Mouse (Mus musculus) MEL (cell line): ENCODE measurements around the gene Rprd2. TPM values are rescaled to one million over a fixed set of nuclear protein-coding genes. Genes with fewer than 3 reads are reported as not detected.

ENCODE experiments used
- DNase-seq: peaks from one replicate; pipeline ENCODE4 v3.0.0; 2011; ENCODE audit warnings: low read depth, low spot score
- H3K27ac ChIP-seq: 2 replicates; pipeline ENCODE4 v1.5.1; 2012; ENCODE audit warnings: low read depth, mild to moderate bottlenecking, control low read depth, low read length, moderate library complexity; ENCODE audit not compliant: control insufficient read depth
- H3K27me3 ChIP-seq, 2 experiments: fragments of 150-350 bp in 1 of 2; sonication (generic) in 1 of 2; 2 replicates each; pipeline ENCODE4 v1.6.1; 2012; ENCODE audit warnings: low read length in 2 of 2, mild to moderate bottlenecking in 2 of 2, improper control_type of control experiment in 1 of 2, moderate library complexity in 1 of 2; ENCODE audit not compliant: insufficient read depth in 2 of 2, control insufficient read depth in 1 of 2
- H3K36me3 ChIP-seq, 2 experiments: 2 replicates each; pipeline ENCODE4 v1.6.1; 2012 to 2014; ENCODE audit warnings: low read length in 2 of 2, improper control_type of control experiment in 1 of 2, inconsistent platforms in 1 of 2, mild to moderate bottlenecking in 1 of 2; ENCODE audit not compliant: insufficient read depth in 2 of 2, control insufficient read depth in 1 of 2
- H3K4me1 ChIP-seq, 2 experiments: fragments of 150-350 bp in 1 of 2; sonication (generic) in 1 of 2; 2 replicates each; pipeline ENCODE4 v1.6.1; 2012; ENCODE audit warnings: low read length in 2 of 2, improper control_type of control experiment in 1 of 2, mild to moderate bottlenecking in 1 of 2; ENCODE audit not compliant: insufficient read depth in 2 of 2, control insufficient read depth in 1 of 2
- H3K4me3 ChIP-seq, 2 experiments: fragments of 150-350 bp in 1 of 2; sonication (generic) in 1 of 2; 2 replicates each; pipeline ENCODE4 v1.5.1; 2012; ENCODE audit warnings: low read depth in 2 of 2, low read length in 2 of 2, mild to moderate bottlenecking in 2 of 2, moderate library complexity in 2 of 2, control low read depth in 1 of 2, improper control_type of control experiment in 1 of 2; ENCODE audit not compliant: control insufficient read depth in 1 of 2, insufficient read depth in 1 of 2
- H3K79me2 ChIP-seq: 2 replicates; pipeline ENCODE4 v1.6.1; 2012; ENCODE audit warnings: mild to moderate bottlenecking, low read length, moderate library complexity; ENCODE audit not compliant: control insufficient read depth, poor library complexity, insufficient read depth
- H3K9ac ChIP-seq: 2 replicates; pipeline ENCODE4 v1.6.1; 2012; ENCODE audit warnings: low read depth, mild to moderate bottlenecking, control low read depth, low read length, moderate library complexity; ENCODE audit not compliant: control insufficient read depth, poor library complexity, severe bottlenecking
- H3K9me3 ChIP-seq: fragments of 150-350 bp; sonication (generic); replicated peaks from 2 replicates; pipeline ENCODE4 v1.6.1; 2012; ENCODE audit warnings: mild to moderate bottlenecking, low read length, improper control_type of control experiment, moderate library complexity; ENCODE audit not compliant: insufficient read depth
- CHD2 ChIP-seq: IDR thresholded peaks from 2 replicates; pipeline ENCODE4 v1.6.1; 2011; ENCODE audit warnings: low read length, improper control_type of control experiment
- CTCF ChIP-seq, 3 experiments: IDR thresholded peaks in 2 of 3; conservative IDR thresholded peaks in 1 of 3; 2 replicates each; pipeline ENCODE4 v1.5.1; 2011 to 2012; ENCODE audit warnings: low read length in 3 of 3, low read depth in 2 of 3, mild to moderate bottlenecking in 2 of 3, improper control_type of control experiment in 1 of 3, inconsistent platforms in 1 of 3, mixed read lengths in 1 of 3, moderate library complexity in 1 of 3; ENCODE audit not compliant: control insufficient read depth in 1 of 3, insufficient read depth in 1 of 3, poor library complexity in 1 of 3, severe bottlenecking in 1 of 3
- GATA1 ChIP-seq: IDR thresholded peaks from 2 replicates; pipeline ENCODE4 v1.6.1; 2011; ENCODE audit warnings: low read depth, low read length, improper control_type of control experiment
- HCFC1 ChIP-seq: IDR thresholded peaks from 2 replicates; pipeline ENCODE4 v1.6.1; 2012; ENCODE audit warnings: low read depth, mild to moderate bottlenecking, inconsistent platforms, low read length, improper control_type of control experiment, moderate library complexity
- JUND ChIP-seq: IDR thresholded peaks from 2 replicates; pipeline ENCODE4 v1.6.1; 2011; ENCODE audit warnings: low read depth, mild to moderate bottlenecking, improper control_type of control experiment, low read length
- MAFK ChIP-seq: IDR thresholded peaks from 2 replicates; pipeline ENCODE4 v1.6.1; 2011; ENCODE audit warnings: low read depth, mild to moderate bottlenecking, low read length, improper control_type of control experiment, borderline replicate concordance
- MAX ChIP-seq: IDR thresholded peaks from 2 replicates; pipeline ENCODE4 v1.6.1; 2011; ENCODE audit warnings: low read length, improper control_type of control experiment
- MXI1 ChIP-seq: IDR thresholded peaks from 2 replicates; pipeline ENCODE4 v1.6.1; 2011; ENCODE audit warnings: mild to moderate bottlenecking, low read depth, low read length, improper control_type of control experiment
- MYB ChIP-seq: IDR thresholded peaks from 2 replicates; pipeline ENCODE4 v1.6.1; 2011; ENCODE audit warnings: mild to moderate bottlenecking, low read depth, low read length, improper control_type of control experiment
- POLR2AphosphoS2 ChIP-seq: IDR thresholded peaks from 2 replicates; pipeline ENCODE4 v1.6.1; 2011; ENCODE audit warnings: low read length, improper control_type of control experiment
- POLR2AphosphoS5 ChIP-seq: IDR thresholded peaks from 2 replicates; pipeline ENCODE4 v1.6.1; 2012; ENCODE audit warnings: low read depth, borderline replicate concordance, mild to moderate bottlenecking, inconsistent platforms, low read length, moderate library complexity, mixed read lengths
- RAD21 ChIP-seq: IDR thresholded peaks from 2 replicates; pipeline ENCODE4 v1.6.1; 2011; ENCODE audit warnings: mild to moderate bottlenecking, low read depth, low read length, improper control_type of control experiment
- RCOR1 ChIP-seq: IDR thresholded peaks from 2 replicates; pipeline ENCODE4 v1.6.1; 2012; ENCODE audit warnings: low read depth, mild to moderate bottlenecking, inconsistent platforms, low read length, improper control_type of control experiment
- SIN3A ChIP-seq: IDR thresholded peaks from 2 replicates; pipeline ENCODE4 v1.6.1; 2012; ENCODE audit warnings: low read length, improper control_type of control experiment, inconsistent platforms
- SMC3 ChIP-seq: IDR thresholded peaks from 2 replicates; pipeline ENCODE4 v1.6.1; 2011; ENCODE audit warnings: low read depth, low read length, improper control_type of control experiment
- TBP ChIP-seq: IDR thresholded peaks from 2 replicates; pipeline ENCODE4 v1.8.0; 2011; ENCODE audit warnings: low read depth, low read length, improper control_type of control experiment
- TCF12 ChIP-seq: IDR thresholded peaks from 2 replicates; pipeline ENCODE4 v1.6.1; 2014; ENCODE audit warnings: low read depth, mild to moderate bottlenecking, inconsistent platforms, low read length, improper control_type of control experiment, moderate library complexity
- UBTF ChIP-seq: IDR thresholded peaks from 2 replicates; pipeline ENCODE4 v1.6.1; 2012; ENCODE audit warnings: low read depth, mild to moderate bottlenecking, inconsistent platforms, low read length, improper control_type of control experiment, moderate library complexity, borderline replicate concordance; ENCODE audit not compliant: insufficient read depth
- USF1 ChIP-seq: IDR thresholded peaks from 2 replicates; pipeline ENCODE4 v1.6.1; 2014; ENCODE audit warnings: low read depth, mild to moderate bottlenecking, inconsistent platforms, low read length, improper control_type of control experiment, moderate library complexity
- USF2 ChIP-seq, 2 experiments: IDR thresholded peaks; 2 replicates each; pipeline ENCODE4 v1.6.1; 2011 to 2012; ENCODE audit warnings: improper control_type of control experiment in 2 of 2, low read length in 2 of 2, borderline replicate concordance in 1 of 2, inconsistent platforms in 1 of 2, low read depth in 1 of 2, mild to moderate bottlenecking in 1 of 2; ENCODE audit not compliant: insufficient read depth in 1 of 2
- ZC3H11A ChIP-seq: IDR thresholded peaks from 2 replicates; pipeline ENCODE4 v1.6.1; 2012; ENCODE audit warnings: low read depth, mild to moderate bottlenecking, inconsistent platforms, low read length, improper control_type of control experiment
- ZNF384 ChIP-seq: IDR thresholded peaks from 2 replicates; pipeline ENCODE4 v1.6.1; 2012; ENCODE audit warnings: low read depth, mild to moderate bottlenecking, inconsistent platforms, low read length, improper control_type of control experiment
- polyA plus RNA-seq, 2 experiments: library from polyadenylated mRNA; stranded (reverse) in 1 of 2; unstranded in 1 of 2; fragments of >175 nt in 1 of 2; fragments of >200 nt in 1 of 2; gene quantifications; 2 replicates each; pipeline versions ENCODE4 v1.2.1 to v1.2.4; 2012; ENCODE audit warnings: low replicate concordance in 2 of 2, low read depth in 1 of 2; ENCODE audit not compliant: insufficient read length in 2 of 2, insufficient read depth in 1 of 2, missing spikeins in 1 of 2
- total RNA-seq: library from RNA; depleted of rRNA; stranded (reverse); fragments of 300-350 nt; gene quantifications from 2 replicates; pipeline ENCODE4 v1.2.3, GENCODE M21; 2012

Rprd2 gene
- total and polyA plus RNA-seq, 3 experiments = 16.3 to 42.0 (median 31.9) TPM

DNA sequence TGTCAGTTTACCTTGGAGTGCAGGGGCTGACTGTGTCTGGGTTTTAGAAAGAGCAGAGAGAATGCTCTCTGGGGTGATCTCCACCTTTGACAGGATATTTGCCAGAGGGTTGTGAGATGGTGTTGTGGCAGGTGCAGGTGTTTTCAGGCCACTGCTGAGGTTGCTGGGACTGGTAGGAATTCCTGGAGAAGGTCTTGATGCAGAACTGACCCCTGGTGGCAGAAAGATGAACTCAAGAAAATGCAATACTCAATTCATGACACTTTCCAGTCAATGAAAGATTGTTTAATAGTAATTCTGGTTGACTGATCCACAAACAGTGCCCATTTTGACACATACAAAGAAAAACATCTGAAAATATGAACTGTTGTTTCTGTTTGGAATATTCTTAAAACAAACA is 46.7 kb downstream of the Rprd2 start:
- no peaks in the 10 kb centered on the region for H3K27me3 ChIP-seq
- H3K79me2 ChIP-seq = no peaks in the 10 kb centered on the region
- H3K9me3 ChIP-seq = no peaks in the 10 kb centered on the region
- no peak overlapping the region for H3K9ac ChIP-seq
- TF ChIP-seq JUND = no peak
- TF ChIP-seq RAD21 = peak; percentile 74
- peak; percentile 84 for TF ChIP-seq SMC3
- no peak for TF ChIP-seq TCF12
- 0 out of 2 replicates have a peak, but pooled peaks have one; percentile 23 for TF ChIP-seq TBP
- TF ChIP-seq ZNF384 = no peak
- TF ChIP-seq ZC3H11A = peak; percentile 68
- TF ChIP-seq USF2 (IDR thresholded peaks at IDR 0.05; ENCODE audit: borderline replicate concordance in 1 of 2, insufficient read depth in 1 of 2, low read depth in 1 of 2, low read length in 2 of 2) = no peak
- peak; percentile 40 to 76 (median 71) for TF ChIP-seq CTCF (IDR thresholded peaks at IDR 0.05 in 2 of 3, conservative IDR thresholded peaks at IDR 0.05 in 1 of 3; ENCODE audit: control insufficient read depth in 1 of 3, insufficient read depth in 1 of 3, low read depth in 2 of 3, low read length in 3 of 3, poor library complexity in 1 of 3, severe bottlenecking in 1 of 3)
- no peaks in the 10 kb centered on the region for H3K4me1 ChIP-seq
- no peak overlapping the region for H3K4me3 ChIP-seq
- H3K27ac ChIP-seq = no peak overlapping the region
- H3K36me3 ChIP-seq = peaks cover 0 to 51% of the 10 kb centered on the region in 2 experiments; a peak in 2 of 4 replicates
- peak; percentile 62 for DNase-seq

DNA sequence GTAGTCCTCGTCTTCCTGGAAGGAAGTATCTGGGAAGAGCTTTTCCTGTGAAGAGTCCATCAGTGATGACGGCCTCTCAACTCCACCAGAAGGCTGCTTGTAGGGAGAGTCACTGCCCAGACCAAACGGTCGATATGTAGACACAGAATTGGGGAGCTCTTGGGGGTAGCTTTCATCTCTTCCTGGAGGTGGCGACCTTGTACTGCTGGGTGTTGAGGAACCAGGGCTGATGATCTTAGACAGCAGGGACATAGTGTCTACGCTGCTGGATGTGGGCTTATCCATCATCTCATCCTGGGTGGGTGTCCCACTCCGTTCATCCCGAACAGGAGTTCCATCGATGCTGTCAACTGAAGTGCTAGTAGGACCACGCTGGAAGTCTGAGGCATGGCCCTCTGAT is 53.1 kb downstream of the Rprd2 start:
- H3K36me3 ChIP-seq = peaks cover 0 to 16% of the 10 kb centered on the region in 2 experiments; a peak in 2 of 4 replicates
- no peak overlapping the region for H3K27ac ChIP-seq
- no peak overlapping the region for H3K9ac ChIP-seq
- H3K79me2 ChIP-seq = no peaks in the 10 kb centered on the region
- no peaks in the 10 kb centered on the region for H3K4me1 ChIP-seq
- no peak overlapping the region for H3K4me3 ChIP-seq
- no peaks in the 10 kb centered on the region for H3K27me3 ChIP-seq
- no peaks in the 10 kb centered on the region for H3K9me3 ChIP-seq
- TF ChIP-seq GATA1 (no peak), TCF12 (no peak), POLR2AphosphoS5 (no peak), UBTF (no peak), MYB (no peak), HCFC1 (no peak), MAFK (no peak), RCOR1 (no peak), POLR2AphosphoS2 (no peak), CTCF (IDR thresholded peaks at IDR 0.05 in 2 of 3, conservative IDR thresholded peaks at IDR 0.05 in 1 of 3; ENCODE audit: control insufficient read depth in 1 of 3, insufficient read depth in 1 of 3, low read depth in 2 of 3, low read length in 3 of 3, poor library complexity in 1 of 3, severe bottlenecking in 1 of 3) (peak; percentile 29 to 48 (median 40)), RAD21 (peak; percentile 42), SMC3 (peak; percentile 33; the same call in 1 of the 2 replicates), USF1 (no peak), ZC3H11A (peak; percentile 20; the same call in 1 of the 2 replicates), SIN3A (no peak), CHD2 (no peak), MAX (no peak), MXI1 (no peak)
- DNase-seq = no peak
